Mouse (Mus musculus) E14TG2a.4 (cell line): ENCODE results near the gene Krt18.

ENCODE experiments used
- H3K27me3 ChIP-seq: 2 replicates; pipeline ENCODE4 v1.6.1; 2014; ENCODE audit warnings: low read length, control low read depth; ENCODE audit not compliant: insufficient read depth
- H3K36me3 ChIP-seq: 2 replicates; pipeline ENCODE4 v1.6.1; 2014; ENCODE audit warnings: low read length, control low read depth; ENCODE audit not compliant: insufficient read depth
- H3K4me1 ChIP-seq: replicated peaks from 2 replicates; pipeline ENCODE4 v1.6.1; 2014; ENCODE audit warnings: low read depth, low read length, control low read depth
- H3K4me3 ChIP-seq: replicated peaks from 2 replicates; pipeline ENCODE4 v1.5.1; 2014; ENCODE audit warnings: mild to moderate bottlenecking, low read length
- H3K9me3 ChIP-seq: 2 replicates; pipeline ENCODE4 v1.6.1; 2014; ENCODE audit warnings: low read length, control low read depth
- CTCF ChIP-seq: conservative IDR thresholded peaks from 2 replicates; pipeline ENCODE4 v1.5.1; 2014; ENCODE audit warnings: low read length
- NANOG ChIP-seq: IDR thresholded peaks from 2 replicates; pipeline ENCODE4 v1.6.1; 2014; ENCODE audit warnings: borderline replicate concordance, low read length, mixed read lengths
- POU5F1 ChIP-seq: IDR thresholded peaks from 2 replicates; pipeline ENCODE4 v1.6.1; 2014; ENCODE audit warnings: low read length, borderline replicate concordance

Krt18 gene

GRCm38 (mm10) chr15:102028040-102028439, at the start of gene Krt18:
Gene Krt18 (plus strand): TSS chr15:102028180.
- Histone ChIP-seq H3K9me3 (no peaks in the 10 kb centered on the region), H3K36me3 (no peaks in the 10 kb centered on the region), H3K27me3 (peaks cover 96% of the 10 kb centered on the region), H3K4me3 (peak within 1 kb of the TSS; percentile 76), H3K4me1 (peaks cover 54% of the 10 kb centered on the region)
- no peak for TF ChIP-seq POU5F1
- no peak for TF ChIP-seq NANOG
- no peak for TF ChIP-seq CTCF

- H3K4me3 ChIP-seq = no peak overlapping the region
These were observed 47.1 kb upstream of the Krt18 start for GRCm38 (mm10) chr15:101980849-101981248.

GRCm38 (mm10) chr15:101983315-101983948, 44.5 kb upstream of the Krt18 start:
- TF ChIP-seq NANOG (no peak), CTCF (peak; percentile 48), POU5F1 (no peak)
- H3K4me3 ChIP-seq = peak overlapping the region; percentile 63
- H3K4me1 ChIP-seq = peaks cover 23% of the 10 kb centered on the region
- peaks cover 6% of the 10 kb centered on the region for H3K27me3 ChIP-seq
- H3K9me3 ChIP-seq = no peaks in the 10 kb centered on the region
- H3K36me3 ChIP-seq = no peaks in the 10 kb centered on the region

More at GRCm38 (mm10) chr15:101980849-101981248, 47.1 kb upstream of the Krt18 start:
- TF ChIP-seq CTCF = no peak
- no peak for TF ChIP-seq NANOG
- no peak for TF ChIP-seq POU5F1
- peaks cover 43% of the 10 kb centered on the region for H3K4me1 ChIP-seq
- no peaks in the 10 kb centered on the region for H3K36me3 ChIP-seq
- H3K9me3 ChIP-seq = no peaks in the 10 kb centered on the region
- peaks cover 29% of the 10 kb centered on the region for H3K27me3 ChIP-seq

GRCm38 (mm10) chr15:101983949-101984601, 43.9 kb upstream of the Krt18 start:
- Histone ChIP-seq H3K27me3 (0 out of 2 replicates have a peak, but pooled peaks cover 1% of the 10 kb centered on the region), H3K4me1 (peaks cover 25% of the 10 kb centered on the region), H3K36me3 (no peaks in the 10 kb centered on the region), H3K9me3 (no peaks in the 10 kb centered on the region), H3K4me3 (peak overlapping the region; percentile 63)
- TF ChIP-seq CTCF (peak; percentile 95), POU5F1 (no peak)

GRCm38 (mm10) chr15:101984746-101985145, 43.2 kb upstream of the Krt18 start:
- Histone ChIP-seq H3K4me3 (no peak overlapping the region), H3K36me3 (no peaks in the 10 kb centered on the region), H3K4me1 (peaks cover 25% of the 10 kb centered on the region), H3K27me3 (0 out of 2 replicates have a peak, but pooled peaks cover 4% of the 10 kb centered on the region), H3K9me3 (no peaks in the 10 kb centered on the region)
- TF ChIP-seq NANOG (no peak), POU5F1 (no peak), CTCF (no peak)

- H3K36me3 ChIP-seq = no peaks in the 10 kb centered on the region
- peak; percentile 93 for TF ChIP-seq CTCF
- TF ChIP-seq POU5F1 = no peak
These were observed 39.9 kb upstream of the Krt18 start for GRCm38 (mm10) chr15:101988119-101988518.

GRCm38 (mm10) chr15:101988714-101989113, 39.3 kb upstream of the Krt18 start:
- TF ChIP-seq CTCF = peak; percentile 20
- no peak for TF ChIP-seq NANOG
- no peak for TF ChIP-seq POU5F1
- Histone ChIP-seq H3K9me3 (no peaks in the 10 kb centered on the region), H3K4me1 (peaks cover 30% of the 10 kb centered on the region), H3K36me3 (no peaks in the 10 kb centered on the region), H3K27me3 (0 out of 2 replicates have a peak, but pooled peaks cover 7% of the 10 kb centered on the region), H3K4me3 (no peak overlapping the region)

More at GRCm38 (mm10) chr15:101988119-101988518, 39.9 kb upstream of the Krt18 start:
- Histone ChIP-seq H3K9me3 (no peaks in the 10 kb centered on the region), H3K4me1 (peaks cover 36% of the 10 kb centered on the region), H3K4me3 (no peak overlapping the region), H3K27me3 (0 out of 2 replicates have a peak, but pooled peaks cover 7% of the 10 kb centered on the region)

DNA sequence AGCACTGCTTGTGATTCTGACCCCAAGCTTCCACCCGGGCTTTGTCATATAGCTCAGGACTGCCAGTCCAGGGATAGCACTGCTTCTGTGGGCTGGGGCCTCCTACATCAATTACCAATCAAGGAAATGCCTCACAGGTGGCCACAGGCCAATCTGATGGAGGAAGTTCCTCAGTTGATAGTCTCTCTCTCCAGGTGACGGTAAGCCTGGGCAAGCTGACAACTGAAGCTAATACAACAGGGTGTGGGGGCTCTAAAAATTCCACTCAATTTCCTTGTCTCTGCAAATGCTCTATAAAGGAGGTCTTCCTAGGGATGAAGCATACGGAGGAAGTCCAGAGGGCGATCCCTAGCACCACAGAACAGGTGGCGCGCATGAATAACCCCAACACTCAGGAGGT, 37.0 kb upstream of the Krt18 start:
- TF ChIP-seq NANOG (no peak), POU5F1 (no peak), CTCF (no peak)
- H3K9me3 ChIP-seq = peaks cover 16% of the 10 kb centered on the region

GRCm38 (mm10) chr15:101994365-101994764, 33.6 kb upstream of the Krt18 start:
- Histone ChIP-seq H3K27me3 (peaks cover 18% of the 10 kb centered on the region), H3K9me3 (peaks cover 16% of the 10 kb centered on the region), H3K4me3 (no peak overlapping the region), H3K4me1 (peaks cover 30% of the 10 kb centered on the region), H3K36me3 (no peaks in the 10 kb centered on the region)
- no peak for TF ChIP-seq CTCF
- no peak for TF ChIP-seq POU5F1
- no peak for TF ChIP-seq NANOG

More for the DNA sequence above, 37.0 kb upstream of the Krt18 start:
- Histone ChIP-seq H3K4me3 (no peak overlapping the region), H3K36me3 (no peaks in the 10 kb centered on the region), H3K4me1 (peaks cover 18% of the 10 kb centered on the region), H3K27me3 (0 out of 2 replicates have a peak, but pooled peaks cover 7% of the 10 kb centered on the region)
